Mouse (Mus musculus) C2C12 (cell line): ENCODE results near the gene Ppp4r2. TPM values are rescaled to one million over a fixed set of nuclear protein-coding genes. Genes with fewer than 3 reads are reported as not detected.

Experiments
- H3K27me3 ChIP-seq: one replicate; pipeline ENCODE4 v1.6.1; 2011; ENCODE audit not compliant: control insufficient read depth, insufficient read depth, insufficient read length
- H3K36me3 ChIP-seq: one replicate; pipeline ENCODE4 v1.6.1; 2011; ENCODE audit not compliant: control insufficient read depth, insufficient read depth
- H3K4me3 ChIP-seq: one replicate; pipeline ENCODE4 v1.5.1; 2011; ENCODE audit warnings: mild to moderate bottlenecking, control low read depth; ENCODE audit not compliant: poor library complexity, insufficient read depth, severe bottlenecking
- H3K79me2 ChIP-seq: one replicate; pipeline ENCODE4 v1.6.1; 2011; ENCODE audit not compliant: control insufficient read depth, insufficient read depth
- H3K79me3 ChIP-seq: one replicate; pipeline ENCODE4 v1.6.1; 2011; ENCODE audit warnings: low read depth, control low read depth
- H3ac ChIP-seq: one replicate; pipeline ENCODE3; 2011; ENCODE audit warnings: low read depth; ENCODE audit not compliant: control insufficient read depth, insufficient read length
- CEBPB ChIP-seq: IDR thresholded peaks from one replicate; pipeline ENCODE4 v1.6.1; 2011; ENCODE audit warnings: low read depth, mild to moderate bottlenecking, control low read depth, moderate library complexity
- CTCF ChIP-seq: IDR thresholded peaks from one replicate; pipeline ENCODE4 v1.5.1; 2011; ENCODE audit not compliant: control insufficient read depth, insufficient read depth, insufficient read length
- FOSL1 ChIP-seq: IDR thresholded peaks from one replicate; pipeline ENCODE4 v1.8.0; 2011; ENCODE audit warnings: mild to moderate bottlenecking, low read length; ENCODE audit not compliant: poor library complexity, insufficient read depth, severe bottlenecking
- MAX ChIP-seq: IDR thresholded peaks from one replicate; pipeline ENCODE4 v1.6.1; 2011; ENCODE audit warnings: mild to moderate bottlenecking, control low read depth
- MYOD1 ChIP-seq: IDR thresholded peaks from one replicate; pipeline ENCODE4 v1.6.1; 2011; ENCODE audit warnings: low read depth; ENCODE audit not compliant: control insufficient read depth, insufficient read length
- MYOG ChIP-seq: IDR thresholded peaks from one replicate; pipeline ENCODE4 v1.6.1; 2011; ENCODE audit not compliant: control insufficient read depth, insufficient read length; ENCODE audit errors: extremely low read depth
- USF1 ChIP-seq: IDR thresholded peaks from one replicate; pipeline ENCODE4 v1.6.1; 2011; ENCODE audit warnings: low read depth, mild to moderate bottlenecking, control low read depth, moderate library complexity
- polyA plus RNA-seq: library from polyadenylated mRNA; unstranded; fragments of >200 nt; fragmentation: generic; extraction: Trizol; gene quantifications from one replicate; pipeline ENCODE4 v1.2.1, GENCODE M21; 2012; ENCODE audit warnings: missing spikeins

Gene Ppp4r2
- polyA plus RNA-seq, 1 experiment = 20.9 TPM

DNA sequence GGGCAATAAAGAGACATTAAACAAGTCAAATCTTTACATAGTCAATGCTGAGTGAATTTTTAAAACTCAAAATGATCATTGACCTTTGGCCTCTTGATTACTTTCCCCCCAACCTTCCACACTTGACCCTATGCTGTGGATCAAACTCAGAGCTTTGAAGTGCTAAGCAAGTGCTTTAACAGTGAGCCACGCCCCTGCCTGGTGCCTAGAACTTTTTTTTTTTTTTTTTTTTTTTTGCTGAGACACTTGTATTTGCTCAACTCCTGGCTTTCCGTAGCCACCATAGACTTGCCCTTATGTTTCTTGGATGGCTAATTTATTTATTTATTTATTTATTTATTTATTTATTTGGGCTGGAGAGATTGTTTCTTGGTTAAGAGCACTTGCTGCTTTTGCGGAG is 30.2 kb upstream of the Ppp4r2 start:
- Histone ChIP-seq H3K36me3 (peaks cover 32% of the 10 kb centered on the region), H3K79me3 (no peaks in the 10 kb centered on the region), H3ac (no peak overlapping the region), H3K4me3 (no peak overlapping the region), H3K27me3 (no peaks in the 10 kb centered on the region), H3K79me2 (no peaks in the 10 kb centered on the region)
- no peak for TF ChIP-seq MYOG
- no peak for TF ChIP-seq MYOD1
- no peak for TF ChIP-seq FOSL1
- no peak for TF ChIP-seq CTCF
- no peak for TF ChIP-seq CEBPB
- TF ChIP-seq MAX = no peak
- no peak for TF ChIP-seq USF1

DNA sequence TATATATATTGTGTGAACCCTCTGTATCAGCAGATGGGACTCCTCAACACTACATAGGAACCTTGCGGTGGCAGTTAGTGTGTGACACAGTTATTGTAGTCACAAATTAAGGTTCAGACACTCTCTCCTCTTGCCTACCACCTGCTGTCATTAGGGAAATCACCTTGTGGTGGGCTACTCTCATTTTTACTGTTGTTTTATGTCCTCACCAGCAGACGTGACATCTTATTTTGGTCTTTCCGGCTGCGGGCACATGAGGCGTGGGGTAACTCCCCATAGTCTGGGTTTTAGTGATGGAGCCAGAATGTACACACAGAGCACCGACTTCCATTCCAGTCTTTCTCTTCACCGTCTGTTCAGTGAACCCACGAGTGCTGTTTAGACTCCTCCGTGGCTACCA is 26.2 kb upstream of the Ppp4r2 start:
- H3K27me3 ChIP-seq = no peaks in the 10 kb centered on the region
- peaks cover 25% of the 10 kb centered on the region for H3K36me3 ChIP-seq
- TF ChIP-seq MYOD1 (no peak), CEBPB (no peak), FOSL1 (no peak), MAX (no peak), MYOG (no peak), CTCF (no peak), USF1 (no peak)
- H3K4me3 ChIP-seq = no peak overlapping the region
- H3K79me3 ChIP-seq = no peaks in the 10 kb centered on the region
- no peak overlapping the region for H3ac ChIP-seq
- no peaks in the 10 kb centered on the region for H3K79me2 ChIP-seq

DNA sequence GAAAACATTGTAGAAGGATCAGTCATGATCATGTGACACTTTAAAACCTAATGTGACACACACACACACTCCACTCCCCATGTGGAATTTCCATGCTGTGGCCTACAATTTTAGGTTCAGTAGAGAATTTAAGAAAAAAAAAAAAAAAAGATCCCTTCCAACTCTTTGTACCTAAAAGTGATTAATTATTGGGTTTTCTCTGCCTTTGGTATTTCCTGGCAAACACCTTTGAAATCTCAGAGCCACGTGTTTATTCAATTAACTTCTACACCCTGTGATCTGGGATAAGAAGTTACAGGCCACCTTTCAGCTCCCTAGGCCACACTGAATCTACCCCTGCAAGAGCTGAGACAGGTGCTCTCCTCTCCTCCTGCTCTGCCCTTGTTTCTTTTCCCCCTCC is 25.7 kb upstream of the Ppp4r2 start:
- Histone ChIP-seq H3K79me3 (no peaks in the 10 kb centered on the region), H3K27me3 (no peaks in the 10 kb centered on the region), H3K79me2 (no peaks in the 10 kb centered on the region), H3ac (no peak overlapping the region), H3K4me3 (no peak overlapping the region), H3K36me3 (peaks cover 23% of the 10 kb centered on the region)
- TF ChIP-seq CTCF (no peak), FOSL1 (no peak), MYOG (no peak), CEBPB (no peak), MAX (no peak), MYOD1 (no peak), USF1 (no peak)

DNA sequence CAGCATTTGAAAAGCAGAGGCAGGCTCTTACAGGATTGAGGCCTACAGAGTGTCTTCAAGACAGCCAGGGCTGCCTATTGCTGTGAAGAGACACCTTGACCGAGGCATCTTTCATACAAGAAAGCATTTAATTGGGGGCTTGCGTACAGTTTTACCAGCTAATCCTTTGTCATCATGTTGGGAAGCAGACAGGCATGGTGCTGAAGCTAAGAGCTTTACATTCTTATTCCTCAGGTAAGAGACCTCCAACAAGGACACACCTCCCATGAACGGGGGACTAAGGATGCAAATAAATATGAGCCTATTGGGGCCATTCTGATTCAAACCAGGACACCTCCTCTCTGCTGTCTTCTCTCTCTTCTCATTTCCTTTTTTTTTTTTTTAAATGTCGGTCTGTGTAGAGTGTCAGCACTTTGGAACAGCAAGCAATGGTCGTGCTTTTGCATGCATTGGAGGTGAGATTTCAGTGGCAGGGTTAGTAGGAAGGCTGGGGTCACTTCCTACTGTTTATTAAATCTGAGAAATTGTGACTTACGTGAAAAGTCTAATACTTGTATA is 25.1 kb upstream of the Ppp4r2 start:
- no peak for TF ChIP-seq CEBPB
- TF ChIP-seq MAX = no peak
- no peak for TF ChIP-seq CTCF
- no peak for TF ChIP-seq MYOD1
- no peak for TF ChIP-seq USF1
- TF ChIP-seq FOSL1 = no peak
- no peak for TF ChIP-seq MYOG
- H3K4me3 ChIP-seq = no peak overlapping the region
- no peaks in the 10 kb centered on the region for H3K79me3 ChIP-seq
- no peaks in the 10 kb centered on the region for H3K27me3 ChIP-seq
- no peaks in the 10 kb centered on the region for H3K79me2 ChIP-seq
- H3ac ChIP-seq = no peak overlapping the region
- H3K36me3 ChIP-seq = peaks cover 19% of the 10 kb centered on the region

DNA sequence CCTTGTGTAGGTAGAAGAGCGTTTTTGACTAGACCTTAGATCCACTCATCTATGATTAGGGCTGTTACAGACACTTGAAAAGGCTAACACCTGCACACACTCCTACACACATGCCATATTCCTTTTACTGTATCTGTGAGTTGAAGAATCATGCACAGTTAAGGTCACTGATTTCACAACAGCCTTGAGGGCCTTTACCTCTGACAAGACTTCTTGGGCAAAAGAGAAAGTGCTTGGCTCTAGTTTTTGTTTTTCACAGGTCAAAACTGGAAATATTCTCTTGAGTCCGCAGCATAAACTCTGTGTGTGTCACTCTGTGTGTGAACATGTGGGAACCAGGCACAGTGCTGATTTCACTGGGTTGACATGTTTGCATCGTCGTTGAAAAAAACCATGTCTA is 23.3 kb upstream of the Ppp4r2 start:
- Histone ChIP-seq H3K79me2 (no peaks in the 10 kb centered on the region), H3K36me3 (peaks cover 11% of the 10 kb centered on the region), H3K4me3 (no peak overlapping the region), H3K79me3 (no peaks in the 10 kb centered on the region), H3K27me3 (no peaks in the 10 kb centered on the region), H3ac (no peak overlapping the region)
- no peak for TF ChIP-seq MYOG
- TF ChIP-seq CEBPB = no peak
- no peak for TF ChIP-seq MYOD1
- TF ChIP-seq FOSL1 = no peak

DNA sequence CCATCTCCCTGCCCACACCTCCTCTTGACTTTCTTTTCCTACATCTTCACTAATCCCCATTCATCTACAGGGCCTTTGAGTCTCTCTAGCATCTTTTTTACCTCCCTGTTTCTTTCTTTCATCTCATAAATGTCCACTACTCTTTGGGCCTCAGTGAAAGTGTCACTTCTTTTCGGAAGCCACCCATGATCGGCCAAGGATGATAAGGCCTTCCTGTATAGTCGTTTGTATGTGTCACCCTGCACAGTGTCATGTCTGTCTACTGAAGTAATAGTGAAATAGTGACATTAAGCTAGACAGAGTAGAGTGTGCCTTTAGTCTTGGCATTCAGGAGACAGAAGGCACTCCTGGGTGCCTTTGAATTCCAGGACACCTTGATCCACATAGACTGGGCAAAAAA is 21.7 kb upstream of the Ppp4r2 start:
- Histone ChIP-seq H3K36me3 (peaks cover 4% of the 10 kb centered on the region), H3ac (no peak overlapping the region), H3K79me2 (no peaks in the 10 kb centered on the region), H3K79me3 (no peaks in the 10 kb centered on the region), H3K27me3 (no peaks in the 10 kb centered on the region), H3K4me3 (no peak overlapping the region)
- TF ChIP-seq CEBPB (no peak), MYOD1 (no peak), FOSL1 (no peak), MYOG (no peak), MAX (no peak), CTCF (no peak), USF1 (no peak)
